Mouse (Mus musculus) bone marrow, adult 2 months (tissue): Measurements from ENCODE around the gene Trim32. TPM values are rescaled to one million over a fixed set of nuclear protein-coding genes. Genes with fewer than 3 reads are reported as not detected.
A peak's percentile ranks its signal among the peaks of the same experiment; 100 is the strongest.

ENCODE experiments used
- H3K27ac ChIP-seq: fragments of 200-500 bp; 2 replicates; pipeline ENCODE4 v1.5.1; 2012; ENCODE audit warnings: low read depth, mild to moderate bottlenecking, control low read depth, inconsistent platforms, low read length; ENCODE audit not compliant: control insufficient read depth, poor library complexity, insufficient read depth
- H3K4me1 ChIP-seq: fragments of 200-500 bp; 2 replicates; pipeline ENCODE4 v1.6.1; 2011; ENCODE audit warnings: low read length; ENCODE audit not compliant: control insufficient read depth, insufficient read depth
- H3K4me3 ChIP-seq: fragments of 200-500 bp; replicated peaks from 2 replicates; pipeline ENCODE3; 2011; ENCODE audit warnings: mild to moderate bottlenecking, low read depth, low read length, control low read depth; ENCODE audit not compliant: control insufficient read depth
- CTCF ChIP-seq: fragments of 200-500 bp; IDR thresholded peaks from 2 replicates; pipeline ENCODE4 v1.5.1; 2011; ENCODE audit warnings: low read length, control low read depth; ENCODE audit not compliant: control insufficient read depth, insufficient read depth
- POLR2A ChIP-seq: fragments of 200-500 bp; IDR thresholded peaks from 2 replicates; pipeline ENCODE4 v1.6.1; 2011; ENCODE audit warnings: low read depth, mild to moderate bottlenecking, control low read depth, low read length, borderline replicate concordance; ENCODE audit not compliant: control insufficient read depth
- WGBS: fragments of 180-500 bp; shearing (Covaris S2); methylation state at CpG from one replicate; pipeline ENCODE4 v1.1.7; 2018; 5-methylcytosine and 5-hydroxymethylcytosine counted together
- polyA plus RNA-seq: library from polyadenylated mRNA; stranded (reverse); fragments of >200 nt; gene quantifications from 2 replicates; pipeline ENCODE4 v1.2.4, GENCODE M21; 2011; ENCODE audit warnings: low replicate concordance; ENCODE audit not compliant: missing spikeins, insufficient read depth, insufficient read length

Gene Trim32
- polyA plus RNA-seq, 1 experiment: 1.6 TPM

- 83% methylated on average over 4 of the region's 4 CpGs for WGBS
- Histone ChIP-seq H3K27ac (no peak overlapping the region), H3K4me1 (no peaks in the 10 kb centered on the region; the same call in 1 of the 2 replicates), H3K4me3 (no peak overlapping the region)
- TF ChIP-seq POLR2A: no peak
- no peak for TF ChIP-seq CTCF
Observed at GRCm38 (mm10) chr4:65608112-65608511, 3.3 kb downstream of the Trim32 start.

- Histone ChIP-seq H3K4me3 (no peak overlapping the region), H3K27ac (no peak overlapping the region), H3K4me1 (no peaks in the 10 kb centered on the region)
- 87% methylated on average over 5 of the region's 5 CpGs for WGBS
- TF ChIP-seq CTCF (no peak), POLR2A (no peak)
Observed at GRCm38 (mm10) chr4:65610329-65610728, 5.5 kb downstream of the Trim32 start.

- Histone ChIP-seq H3K4me1 (no peaks in the 10 kb centered on the region), H3K4me3 (no peak overlapping the region), H3K27ac (no peak overlapping the region)
- WGBS: 85% methylated on average over 6 of the region's 6 CpGs
- TF ChIP-seq POLR2A (no peak), CTCF (no peak)
Observed at GRCm38 (mm10) chr4:65610896-65611295, 6.1 kb downstream of the Trim32 start.

DNA sequence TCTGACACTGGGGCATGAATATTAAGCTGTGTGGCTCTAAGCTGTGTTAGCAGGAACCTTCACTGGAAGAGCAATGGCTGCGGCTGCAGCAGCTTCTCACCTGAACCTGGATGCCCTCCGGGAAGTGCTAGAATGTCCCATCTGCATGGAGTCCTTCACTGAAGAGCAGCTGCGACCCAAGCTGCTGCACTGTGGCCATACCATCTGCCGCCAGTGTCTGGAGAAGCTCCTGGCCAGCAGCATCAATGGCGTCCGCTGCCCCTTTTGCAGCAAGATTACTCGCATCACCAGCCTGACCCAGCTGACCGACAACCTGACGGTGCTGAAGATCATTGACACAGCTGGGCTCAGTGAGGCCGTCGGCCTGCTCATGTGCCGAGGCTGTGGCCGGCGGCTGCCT, 8.3 kb downstream of the Trim32 start:
- Histone ChIP-seq H3K4me3 (no peak overlapping the region), H3K4me1 (no peaks in the 10 kb centered on the region), H3K27ac (no peak overlapping the region)
- TF ChIP-seq POLR2A (no peak), CTCF (no peak)
- 95% methylated on average over 14 of the region's 14 CpGs for WGBS

- no peak overlapping the region for H3K27ac ChIP-seq
- H3K4me1 ChIP-seq: no peaks in the 10 kb centered on the region
- H3K4me3 ChIP-seq: no peak overlapping the region
- 80% methylated on average over 3 of the region's 3 CpGs for WGBS
- TF ChIP-seq CTCF: no peak
- TF ChIP-seq POLR2A: no peak
Observed at GRCm38 (mm10) chr4:65620125-65620524, 15.3 kb downstream of the Trim32 start.

DNA sequence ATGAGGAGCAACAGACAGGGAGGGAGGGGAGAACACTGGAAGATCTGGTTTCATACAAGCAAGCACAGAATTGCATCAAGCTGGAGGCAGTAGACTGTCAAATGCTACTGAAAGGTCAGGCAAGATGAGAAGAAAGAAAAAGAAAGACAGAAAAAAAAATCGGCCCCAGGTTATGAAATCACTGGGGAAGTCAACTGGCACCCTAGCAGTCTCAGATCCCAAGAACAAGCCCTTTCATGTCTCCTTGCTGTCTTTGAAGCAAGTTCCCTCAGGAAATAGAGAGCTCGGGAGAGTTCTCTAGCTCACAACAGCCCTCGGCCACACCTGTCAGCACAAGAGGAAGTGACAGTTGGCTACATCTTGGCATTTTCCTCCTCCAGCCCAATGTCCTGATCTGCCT, 33.4 kb downstream of the Trim32 start:
- no peak overlapping the region for H3K27ac ChIP-seq
- WGBS: 54% methylated on average over 3 of the region's 3 CpGs

GRCm38 (mm10) chr4:65642611-65643010, 37.8 kb downstream of the Trim32 start:
- H3K4me1 ChIP-seq: no peaks in the 10 kb centered on the region
- TF ChIP-seq CTCF: no peak
- TF ChIP-seq POLR2A: no peak
- no peak overlapping the region for H3K4me3 ChIP-seq
- WGBS: 46% methylated on average over 5 of the region's 5 CpGs
- H3K27ac ChIP-seq: no peak overlapping the region

More for the DNA sequence above, 33.4 kb downstream of the Trim32 start:
- Histone ChIP-seq H3K4me3 (no peak overlapping the region), H3K4me1 (no peaks in the 10 kb centered on the region)
- TF ChIP-seq CTCF (no peak), POLR2A (no peak)

DNA sequence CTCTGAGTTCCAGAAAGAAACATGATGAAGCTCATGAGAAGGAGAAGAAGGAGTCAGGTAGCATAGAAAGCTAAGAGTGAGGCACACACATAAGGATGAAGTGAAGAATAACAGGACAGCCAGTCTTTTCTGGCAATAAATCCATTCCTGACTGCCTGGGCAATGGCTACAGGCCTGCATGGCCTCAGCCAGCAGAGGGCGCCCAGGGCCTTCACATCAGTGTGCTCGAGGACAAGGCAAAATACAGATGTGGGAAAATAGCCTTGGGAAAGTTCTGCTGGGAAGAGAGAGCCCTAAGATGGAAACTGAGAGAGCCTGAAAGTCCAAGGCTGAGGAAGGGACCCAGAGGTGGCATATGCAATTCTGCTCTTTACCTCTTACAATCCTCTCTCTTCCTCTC, 49.9 kb downstream of the Trim32 start:
- TF ChIP-seq CTCF: peak; percentile 51; the same call in 1 of the 2 replicates
- TF ChIP-seq POLR2A: no peak
- Histone ChIP-seq H3K27ac (no peak overlapping the region), H3K4me3 (no peak overlapping the region), H3K4me1 (no peaks in the 10 kb centered on the region)
- WGBS: 0% methylated on average over 2 of the region's 2 CpGs

DNA sequence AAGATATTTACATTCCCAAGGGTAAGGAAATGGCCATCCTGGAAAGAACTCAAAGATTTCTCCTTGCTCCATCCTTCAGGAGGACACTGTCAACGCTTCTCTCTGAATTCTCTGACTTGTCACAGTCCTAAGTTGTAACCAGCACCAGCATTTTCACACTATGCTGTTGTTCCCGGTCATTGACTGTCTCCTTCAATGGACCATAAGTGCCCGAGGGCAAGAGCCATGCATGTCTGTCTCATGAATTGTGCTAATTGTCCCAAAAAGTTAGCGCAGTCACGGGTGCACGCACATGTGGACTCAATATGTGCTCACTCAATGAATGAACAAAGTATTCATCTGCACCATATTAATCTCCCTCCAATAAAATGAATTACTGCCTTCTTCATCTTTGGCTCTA, 58.4 kb downstream of the Trim32 start:
- WGBS: 77% methylated on average over 6 of the region's 6 CpGs
- H3K4me1 ChIP-seq: no peaks in the 10 kb centered on the region
- H3K27ac ChIP-seq: no peak overlapping the region
- no peak overlapping the region for H3K4me3 ChIP-seq
- TF ChIP-seq CTCF (no peak), POLR2A (no peak)
